Mouse (Mus musculus): Measurements from ENCODE around the gene Slc11a2. TPM values are rescaled to one million over a fixed set of nuclear protein-coding genes. Genes with fewer than 3 reads are reported as not detected.

The Slc11a2 gene
- total and polyA plus RNA-seq, 3 experiments, result 8.9 to 18.6 (median 13.0) TPM

DNA sequence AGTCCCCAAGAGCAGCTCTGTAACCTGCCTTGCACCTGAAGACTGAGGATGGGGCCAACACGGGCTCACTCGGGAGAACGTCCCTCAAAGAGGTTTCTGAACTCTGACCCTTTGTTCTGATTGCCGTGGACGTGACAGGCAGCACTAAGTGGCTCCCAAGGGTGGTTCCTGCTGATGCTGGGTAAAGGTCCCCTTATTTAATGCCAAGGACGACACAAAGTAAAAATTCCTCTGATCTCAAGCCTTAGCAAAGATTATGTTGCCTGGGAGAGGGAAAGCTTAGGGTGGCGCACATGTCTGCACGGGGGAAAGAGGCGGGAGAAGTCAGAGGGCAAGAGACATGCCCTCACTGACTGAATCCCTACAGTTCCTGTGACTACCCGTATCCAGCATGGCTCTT, 11.6 kb upstream of the Slc11a2 start:
- no peak for DNase-seq (ENCODE audit: extremely low read depth)
- Histone ChIP-seq H3K4me2 (ENCODE audit: insufficient read depth, low read depth, poor library complexity, severe bottlenecking) (no peak overlapping the region), H3K4me1 (ENCODE audit: control insufficient read depth in 1 of 2, insufficient read depth in 2 of 2) (0 out of 4 replicates have a peak, but pooled peaks cover 0 to 2% of the 10 kb centered on the region in 2 experiments), H3K27ac (ENCODE audit: insufficient read depth, low read depth) (no peak overlapping the region), H3K36me3 (replicated peaks in 1 of 2; ENCODE audit: control insufficient read depth in 1 of 2, insufficient read depth in 1 of 2, low read length in 1 of 2) (no peaks in the 10 kb centered on the region), H3K9ac (ENCODE audit: insufficient read depth, low read depth) (no peak overlapping the region), H3K27me3 (replicated peaks) (peaks cover 36% of the 10 kb centered on the region), H3K4me3 (replicated peaks in 1 of 3; ENCODE audit: low read depth in 2 of 3, low read length in 2 of 3, poor library complexity in 1 of 3) (no peak overlapping the region), H3K9me3 (replicated peaks; ENCODE audit: low read length) (no peaks in the 10 kb centered on the region), H3K79me2 (replicated peaks; ENCODE audit: control insufficient read depth, extremely low read depth, insufficient read depth, poor library complexity, severe bottlenecking) (no peaks in the 10 kb centered on the region)
- TF ChIP-seq JUND (conservative IDR thresholded peaks at IDR 0.05; ENCODE audit: low read depth, low read length) (no peak), POLR2AphosphoS2 (IDR thresholded peaks at IDR 0.05; ENCODE audit: low read depth, low read length) (no peak), E2F4 (IDR thresholded peaks at IDR 0.05; ENCODE audit: insufficient replicate concordance, low read depth, low read length) (no peak), ZKSCAN1 (IDR thresholded peaks at IDR 0.05; ENCODE audit: borderline replicate concordance, low read depth, low read length) (no peak), USF1 (IDR thresholded peaks at IDR 0.05; ENCODE audit: low read depth, low read length) (no peak), BHLHE40 (IDR thresholded peaks at IDR 0.05; ENCODE audit: low read depth, low read length) (no peak), ZNF384 (IDR thresholded peaks at IDR 0.05; ENCODE audit: low read depth, low read length) (no peak), MAFK (IDR thresholded peaks at IDR 0.05; ENCODE audit: insufficient replicate concordance, low read length) (no peak), ZMIZ1 (IDR thresholded peaks at IDR 0.05; ENCODE audit: low read depth, low read length) (no peak), KAT2A (IDR thresholded peaks at IDR 0.05; ENCODE audit: insufficient replicate concordance, low read length) (no peak), USF2 (conservative IDR thresholded peaks at IDR 0.05; ENCODE audit: low read depth, low read length) (no peak), EP300 (IDR thresholded peaks at IDR 0.05; ENCODE audit: low read length) (no peak), JUN (IDR thresholded peaks at IDR 0.05; ENCODE audit: insufficient read depth, low read depth, low read length) (no peak), MEF2A (IDR thresholded peaks at IDR 0.05; ENCODE audit: borderline replicate concordance, low read depth, low read length) (no peak), SIN3A (IDR thresholded peaks at IDR 0.05; ENCODE audit: low read length) (no peak), PAX5 (IDR thresholded peaks at IDR 0.05; ENCODE audit: low read length) (no peak), RCOR1 (conservative IDR thresholded peaks at IDR 0.05; ENCODE audit: low read depth, low read length) (no peak), UBTF (IDR thresholded peaks at IDR 0.05; ENCODE audit: low read depth, low read length) (no peak), CHD1 (IDR thresholded peaks at IDR 0.05; ENCODE audit: low read depth, low read length) (no peak)
- dilution Hi-C loops (cut with MboI; ENCODE audit: extremely low pct_ligation_motif_present, extremely low pct_unique_long_range_greater_than_20kb, low sequenced_read_pairs), result no loop called here
- in situ Hi-C loops (cut with MboI; ENCODE audit: low pct_ligation_motif_present, low pct_unique_long_range_greater_than_20kb, low sequenced_read_pairs), result no loop called here

DNA sequence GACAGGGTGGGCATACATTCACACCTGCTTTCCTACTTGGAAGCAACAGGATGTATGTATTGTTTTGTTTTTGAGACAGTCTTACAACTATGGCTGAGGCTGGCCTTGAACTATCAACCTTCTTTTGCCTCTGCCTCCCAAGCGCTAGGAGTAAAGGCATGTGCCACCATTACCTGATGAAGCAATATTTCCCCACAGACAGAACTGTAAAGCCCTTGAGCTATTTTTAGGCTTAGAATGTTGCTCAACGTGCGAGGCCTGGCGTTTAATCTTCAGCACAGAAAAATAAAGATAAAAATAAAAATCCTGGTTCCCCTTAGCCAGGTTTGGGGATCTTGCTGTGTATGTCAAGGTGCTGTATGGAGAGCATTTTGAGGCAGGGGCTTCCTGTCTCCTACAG, 11.2 kb upstream of the Slc11a2 start:
- Histone ChIP-seq H3K4me2 (ENCODE audit: insufficient read depth, low read depth, poor library complexity, severe bottlenecking) (no peak overlapping the region), H3K79me2 (replicated peaks; ENCODE audit: control insufficient read depth, extremely low read depth, insufficient read depth, poor library complexity, severe bottlenecking) (no peaks in the 10 kb centered on the region), H3K27ac (ENCODE audit: insufficient read depth, low read depth) (no peak overlapping the region), H3K27me3 (replicated peaks) (peaks cover 37% of the 10 kb centered on the region), H3K4me1 (ENCODE audit: control insufficient read depth in 1 of 2, insufficient read depth in 2 of 2) (0 out of 4 replicates have a peak, but pooled peaks cover 0 to 2% of the 10 kb centered on the region in 2 experiments), H3K36me3 (replicated peaks in 1 of 2; ENCODE audit: control insufficient read depth in 1 of 2, insufficient read depth in 1 of 2, low read length in 1 of 2) (no peaks in the 10 kb centered on the region), H3K4me3 (replicated peaks in 1 of 3; ENCODE audit: low read depth in 2 of 3, low read length in 2 of 3, poor library complexity in 1 of 3) (no peak overlapping the region), H3K9ac (ENCODE audit: insufficient read depth, low read depth) (no peak overlapping the region), H3K9me3 (replicated peaks; ENCODE audit: low read length) (no peaks in the 10 kb centered on the region)
- TF ChIP-seq UBTF (IDR thresholded peaks at IDR 0.05; ENCODE audit: low read depth, low read length), result no peak
- no peak for TF ChIP-seq POLR2A (IDR thresholded peaks at IDR 0.05; ENCODE audit: low read depth, low read length)
- TF ChIP-seq USF2 (conservative IDR thresholded peaks at IDR 0.05; ENCODE audit: low read depth, low read length), result no peak
- no peak for TF ChIP-seq RAD21 (IDR thresholded peaks at IDR 0.05; ENCODE audit: low read depth, low read length)
- no peak for TF ChIP-seq ZC3H11A (IDR thresholded peaks at IDR 0.05; ENCODE audit: low read depth, low read length)
- TF ChIP-seq MAFK (IDR thresholded peaks at IDR 0.05; ENCODE audit: insufficient replicate concordance, low read length), result no peak
- no peak for TF ChIP-seq TBP (conservative IDR thresholded peaks at IDR 0.05; ENCODE audit: low read depth, low read length)
- TF ChIP-seq ZKSCAN1 (IDR thresholded peaks at IDR 0.05; ENCODE audit: borderline replicate concordance, low read depth, low read length), result no peak
- no peak for TF ChIP-seq RCOR1 (conservative IDR thresholded peaks at IDR 0.05; ENCODE audit: low read depth, low read length)
- in situ Hi-C loops (cut with MboI; ENCODE audit: low pct_ligation_motif_present, low pct_unique_long_range_greater_than_20kb, low sequenced_read_pairs), result no loop called here
- DNase-seq (ENCODE audit: extremely low read depth), result no peak
- dilution Hi-C loops (cut with MboI; ENCODE audit: extremely low pct_ligation_motif_present, extremely low pct_unique_long_range_greater_than_20kb, low sequenced_read_pairs), result no loop called here

Data from CH12.LX (cell line).